Mouse (Mus musculus) limb, embryonic 14.5 days (tissue): ENCODE results near the gene Xrcc1. TPM values are rescaled to one million over a fixed set of nuclear protein-coding genes. Genes with fewer than 3 reads are reported as not detected.
A peak's percentile ranks its signal among the peaks of the same experiment; 100 is the strongest.

Experiments used
- ATAC-seq: fragments of 200-750 bp; cut with Nextera tagmentation; 2 replicates; pipeline ENCODE4 v1.8.0; 2017; ENCODE audit warnings: low read depth, moderate number of reproducible peaks, moderate TSS enrichment; ENCODE audit not compliant: low FRiP score
- DNase-seq: peaks from one replicate; pipeline ENCODE4 v3.0.0-alpha.2; 2015; ENCODE audit warnings: low spot score
- H3K27ac ChIP-seq: fragments of 300-500 bp; sonication (generic); replicated peaks from 2 replicates; pipeline ENCODE4 v1.5.1; 2014; ENCODE audit warnings: low read depth, mild to moderate bottlenecking, low read length, moderate library complexity, mixed read lengths
- H3K27me3 ChIP-seq: fragments of 300-500 bp; sonication (generic); 2 replicates; pipeline ENCODE4 v1.6.1; 2014; ENCODE audit warnings: low read length, mixed read lengths; ENCODE audit not compliant: control insufficient read depth, insufficient read depth
- H3K36me3 ChIP-seq: fragments of 300-500 bp; sonication (generic); 2 replicates; pipeline ENCODE4 v1.6.1; 2014; ENCODE audit warnings: mild to moderate bottlenecking, low read length, moderate library complexity, mixed read lengths; ENCODE audit not compliant: control insufficient read depth, insufficient read depth
- H3K4me1 ChIP-seq: fragments of 300-500 bp; sonication (generic); 2 replicates; pipeline ENCODE4 v1.6.1; 2014; ENCODE audit warnings: antibody characterized with exemption, low read length, mixed read lengths; ENCODE audit not compliant: control insufficient read depth, insufficient read depth
- H3K4me2 ChIP-seq: fragments of 300-500 bp; sonication (generic); replicated peaks from 2 replicates; pipeline ENCODE4 v1.6.1; 2014; ENCODE audit warnings: low read depth, mild to moderate bottlenecking, low read length, moderate library complexity; ENCODE audit not compliant: severe bottlenecking
- H3K4me3 ChIP-seq: fragments of 300-500 bp; sonication (generic); replicated peaks from 2 replicates; pipeline ENCODE4 v1.5.1; 2014; ENCODE audit warnings: low read length
- H3K9ac ChIP-seq: fragments of 300-500 bp; sonication (generic); 2 replicates; pipeline ENCODE4 v1.6.1; 2014; ENCODE audit warnings: mild to moderate bottlenecking, low read depth, low read length, moderate library complexity; ENCODE audit not compliant: severe bottlenecking
- H3K9me3 ChIP-seq: fragments of 300-500 bp; sonication (generic); 2 replicates; pipeline ENCODE4 v1.6.1; 2016; ENCODE audit warnings: low read length; ENCODE audit not compliant: control insufficient read depth
- POLR2A ChIP-seq: fragments of 200-500 bp; IDR thresholded peaks from 2 replicates; pipeline ENCODE4 v1.8.0; 2012; ENCODE audit warnings: inconsistent platforms, mild to moderate bottlenecking, moderate library complexity, borderline replicate concordance; ENCODE audit not compliant: insufficient read depth, insufficient read length; ENCODE audit errors: extremely low read depth
- WGBS: fragments of 180-500 bp; shearing (Covaris S2); extraction: QIAGEN DNeasy Blood & Tissue Kit; methylation state at CpG from one replicate; pipeline ENCODE4 v1.1.7; 2014; 5-methylcytosine and 5-hydroxymethylcytosine counted together
- polyA plus RNA-seq, 2 experiments: library from polyadenylated mRNA; depleted of rRNA in 1 of 2; stranded (reverse) in 1 of 2; unstranded in 1 of 2; fragments of >200 nt; fragmentation: Nextera tagmentation in 1 of 2; extraction: Ambion mirVana in 1 of 2; gene quantifications; 2 replicates each; pipeline versions ENCODE4 v1.2.1 to v1.2.3; 2012 to 2014

The Xrcc1 gene
- polyA plus RNA-seq (2012; rRNA removed), result 133 and 155 TPM in 2 replicates
- polyA plus RNA-seq (2014; fragmentation: Nextera tagmentation; extraction: Ambion mirVana), result 103 and 106 TPM in 2 replicates

DNA sequence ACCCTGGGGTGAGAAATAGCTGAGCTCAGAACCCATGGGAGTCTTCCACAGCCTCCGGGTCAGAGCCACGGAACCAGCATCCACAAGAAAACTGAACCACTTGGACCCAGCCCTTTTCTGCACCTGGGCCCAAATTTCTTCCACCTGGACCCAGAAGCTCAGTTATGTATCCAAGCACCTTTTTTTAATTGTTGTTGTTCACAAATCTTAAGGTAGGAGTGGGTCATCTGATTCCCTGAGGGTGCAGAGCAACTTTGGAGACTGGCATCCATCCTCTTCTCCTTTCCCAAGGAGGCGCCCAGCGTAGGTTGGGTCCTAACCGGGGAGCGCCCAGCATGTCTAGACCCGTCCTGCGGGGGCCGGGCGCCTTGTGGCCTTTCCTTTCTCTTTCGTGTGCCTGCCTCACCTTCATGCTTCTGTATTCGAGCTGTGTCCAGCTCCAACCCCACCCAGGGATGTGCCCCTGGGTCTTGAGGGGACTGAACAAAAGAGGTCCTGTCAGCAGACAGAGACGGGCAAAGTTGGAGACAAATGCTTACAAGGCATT lies at the start of gene Xrcc1, which contains the start of gene Pinlyp:
Gene Xrcc1, plus strand, starts transcription at position 222 of the 547 bp plus-strand sequence.
Gene Pinlyp, minus strand, starts transcription at position 51 of the 547 bp plus-strand sequence.
- WGBS, result 30% methylated on average over 13 of the region's 13 CpGs

DNA sequence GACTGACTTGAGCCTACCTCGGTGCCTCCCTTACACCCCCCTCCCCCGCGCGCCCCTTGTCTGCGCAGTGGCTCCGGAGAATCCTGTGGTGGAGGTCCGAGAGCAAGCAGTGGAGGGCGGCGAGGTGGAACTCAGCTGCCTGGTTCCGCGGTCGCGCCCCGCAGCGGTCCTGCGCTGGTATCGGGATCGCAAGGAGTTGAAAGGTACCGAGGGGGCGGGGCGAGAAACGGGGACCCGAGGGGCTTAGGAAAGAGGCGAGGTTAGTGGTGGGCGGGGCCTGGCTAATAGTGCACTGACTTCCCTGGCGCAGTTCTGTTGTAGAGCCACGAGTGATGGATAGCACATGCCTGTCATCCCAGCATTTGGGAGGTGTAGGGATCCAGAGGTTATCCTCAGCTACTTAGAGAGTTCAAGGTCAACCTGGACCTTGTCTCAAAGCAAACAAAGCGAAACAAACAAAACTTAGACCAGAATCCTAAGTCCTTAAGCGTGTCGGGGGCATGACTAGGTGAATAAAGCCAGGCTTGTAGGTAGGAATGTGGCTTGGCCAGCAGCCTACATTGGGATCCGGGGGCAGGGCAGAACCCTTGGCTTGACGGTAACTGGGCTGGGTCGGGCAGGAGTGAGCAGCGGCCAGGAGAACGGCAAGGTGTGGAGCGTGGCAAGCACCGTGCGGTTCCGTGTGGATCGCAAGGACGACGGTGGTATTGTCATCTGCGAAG lies 46.1 kb upstream of the Xrcc1 start:
- DNase-seq (peak; percentile 63), ATAC-seq (peak; percentile 42)
- TF ChIP-seq POLR2A, result no peak
- 12% methylated on average over 41 of the region's 43 CpGs for WGBS
- H3K27ac ChIP-seq, result no peak overlapping the region
- peak overlapping the region; percentile 45; the same call in 1 of the 2 replicates for H3K9ac ChIP-seq
- H3K36me3 ChIP-seq, result no peaks in the 10 kb centered on the region
- H3K9me3 ChIP-seq, result peaks cover 4% of the 10 kb centered on the region; the same call in 1 of the 2 replicates
- H3K4me2 ChIP-seq, result peak overlapping the region; percentile 56
- H3K27me3 ChIP-seq, result peaks cover 20% of the 10 kb centered on the region
- H3K4me1 ChIP-seq, result peaks cover 3% of the 10 kb centered on the region; the same call in 1 of the 2 replicates
- peak overlapping the region; percentile 38 for H3K4me3 ChIP-seq

More for the DNA sequence above, at the start of gene Xrcc1, which contains the start of gene Pinlyp:
- ATAC-seq (no peak), DNase-seq (no peak)
- Histone ChIP-seq H3K4me1 (peaks cover 8% of the 10 kb centered on the region; the same call in 1 of the 2 replicates), H3K9ac (peak within 1 kb of the TSS; percentile 74), H3K4me2 (peak within 1 kb of the TSS; percentile 65), H3K27me3 (no peaks in the 10 kb centered on the region), H3K36me3 (peaks cover 27% of the 10 kb centered on the region), H3K9me3 (no peaks in the 10 kb centered on the region), H3K27ac (peak within 1 kb of the TSS; percentile 58; the same call in 1 of the 2 replicates), H3K4me3 (peak within 1 kb of the TSS; percentile 80)
- TF ChIP-seq POLR2A, result no peak

DNA sequence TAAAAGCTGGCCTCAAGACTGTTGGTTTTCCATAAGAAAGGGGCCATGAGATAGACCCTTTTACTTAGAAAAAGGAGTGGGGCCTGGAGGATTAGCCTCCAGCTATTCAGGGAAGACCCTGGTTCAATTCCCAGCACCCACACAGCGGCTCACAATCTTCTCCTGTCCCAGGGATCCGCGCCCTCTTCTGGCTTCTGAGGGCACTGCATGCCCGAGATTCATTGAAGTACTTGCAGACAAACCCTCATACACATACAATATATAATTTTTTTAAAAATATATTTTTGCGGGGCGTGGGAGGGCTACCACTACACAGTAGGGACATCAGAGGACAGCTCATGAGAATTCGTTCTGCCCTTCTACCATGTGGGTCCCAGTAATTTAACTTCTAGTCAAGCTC lies 45.2 kb upstream of the Xrcc1 start:
- no peak for ATAC-seq
- no peak for TF ChIP-seq POLR2A
- no peak overlapping the region for H3K27ac ChIP-seq
- H3K27me3 ChIP-seq, result peaks cover 20% of the 10 kb centered on the region
- DNase-seq, result peak; percentile 17
- H3K9ac ChIP-seq, result no peak overlapping the region
- H3K4me2 ChIP-seq, result no peak overlapping the region
- no peak overlapping the region for H3K4me3 ChIP-seq
- WGBS, result 34% methylated on average over 7 of the region's 7 CpGs
- H3K4me1 ChIP-seq, result peaks cover 11% of the 10 kb centered on the region
- H3K9me3 ChIP-seq, result peaks cover 4% of the 10 kb centered on the region; the same call in 1 of the 2 replicates
- H3K36me3 ChIP-seq, result no peaks in the 10 kb centered on the region

DNA sequence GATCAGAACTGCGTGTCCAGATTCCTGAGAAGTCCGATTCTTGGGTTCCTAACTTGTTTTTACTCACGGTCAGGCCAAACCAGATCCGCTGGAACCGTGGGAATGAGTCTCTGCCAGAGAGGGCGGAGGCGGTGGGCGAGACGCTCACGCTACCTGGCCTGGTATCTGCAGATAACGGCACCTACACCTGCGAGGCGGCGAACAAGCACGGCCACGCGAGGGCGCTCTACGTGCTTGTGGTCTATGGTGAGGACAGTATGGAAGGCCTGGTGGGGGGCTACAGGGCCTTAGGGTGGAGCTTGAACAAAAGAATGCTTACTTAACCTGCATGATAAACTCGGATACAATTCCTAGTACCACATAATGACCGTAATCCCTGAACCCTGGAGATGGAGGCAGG lies 44.6 kb upstream of the Xrcc1 start:
- Histone ChIP-seq H3K36me3 (no peaks in the 10 kb centered on the region), H3K27me3 (peaks cover 20% of the 10 kb centered on the region)
- WGBS, result 44% methylated on average over 21 of the region's 21 CpGs

DNA sequence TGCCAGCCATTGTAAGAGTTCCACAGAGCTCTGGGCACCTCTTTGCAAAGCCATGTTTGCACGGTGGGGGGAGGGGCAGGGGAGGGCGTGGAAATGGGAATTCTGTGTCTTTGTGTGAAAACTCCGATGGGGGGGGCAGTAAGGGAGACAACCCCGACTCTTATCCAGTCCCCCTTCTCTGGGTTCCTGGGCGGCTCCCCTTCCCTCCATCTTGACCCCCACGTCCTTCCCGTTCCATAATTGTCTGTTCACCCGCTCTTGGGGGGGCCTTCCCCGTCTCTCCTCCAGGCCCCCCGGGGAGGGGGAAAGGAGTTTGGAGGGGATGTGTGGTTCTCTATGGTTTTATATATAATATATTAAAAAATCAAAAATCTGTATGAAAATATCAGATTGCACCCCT lies 42.1 kb upstream of the Xrcc1 start:
- H3K36me3 ChIP-seq, result no peaks in the 10 kb centered on the region
- peaks cover 4% of the 10 kb centered on the region; the same call in 1 of the 2 replicates for H3K9me3 ChIP-seq
- H3K4me3 ChIP-seq, result no peak overlapping the region
- no peak overlapping the region for H3K4me2 ChIP-seq
- no peak overlapping the region for H3K9ac ChIP-seq
- H3K27ac ChIP-seq, result no peak overlapping the region
- 25% methylated on average over 10 of the region's 10 CpGs for WGBS
- ATAC-seq, result no peak
- peaks cover 15% of the 10 kb centered on the region for H3K27me3 ChIP-seq
- no peak for DNase-seq
- H3K4me1 ChIP-seq, result peaks cover 15% of the 10 kb centered on the region
- TF ChIP-seq POLR2A, result no peak

More for the DNA sequence above, 44.6 kb upstream of the Xrcc1 start:
- DNase-seq (no peak), ATAC-seq (no peak)
- TF ChIP-seq POLR2A, result no peak
- Histone ChIP-seq H3K27ac (no peak overlapping the region), H3K4me1 (peaks cover 15% of the 10 kb centered on the region), H3K9me3 (peaks cover 4% of the 10 kb centered on the region; the same call in 1 of the 2 replicates), H3K4me3 (no peak overlapping the region), H3K4me2 (no peak overlapping the region), H3K9ac (no peak overlapping the region)
